ENCODE assay signal across 50 mouse cellular contexts in genomic region chr4:144396316-144396715, GRCm38 (mm10). TPM values are rescaled to one million over a fixed set of nuclear protein-coding genes. Genes with fewer than 3 reads are reported as not detected.
"Had no signal": no experiment of that assay in that cellular context is flagged by ENCODE, and none has a peak within 500 bp of the region (broad histone marks: within the 10 kb centered on the region; RNA-seq: fewer than 3 reads in every experiment).

No protein-coding gene starts in this region.

- H3K27me3 ChIP-seq: heart, embryonic 12.5 days; heart, embryonic 13.5 days; heart, embryonic 15.5 days; hindbrain, embryonic 12.5 days; hindbrain, embryonic 13.5 days; hindbrain, embryonic 15.5 days; intestine, embryonic 15.5 days; kidney, embryonic 15.5 days had no signal

- H3K4me1 ChIP-seq: heart, embryonic 12.5 days; heart, embryonic 13.5 days; heart, embryonic 15.5 days; hindbrain, embryonic 10.5 days; hindbrain, embryonic 12.5 days; hindbrain, embryonic 13.5 days; hindbrain, embryonic 15.5 days; intestine, embryonic 15.5 days; kidney, embryonic 15.5 days had no signal

- H3K4me2 ChIP-seq: heart, embryonic 12.5 days; heart, embryonic 13.5 days; heart, embryonic 15.5 days; hindbrain, embryonic 12.5 days; hindbrain, embryonic 13.5 days; hindbrain, embryonic 14.5 days; hindbrain, embryonic 15.5 days; intestine, embryonic 15.5 days; kidney, embryonic 15.5 days had no signal

- H3K4me3 ChIP-seq: heart, embryonic 12.5 days; heart, embryonic 13.5 days; heart, embryonic 15.5 days; hindbrain, embryonic 10.5 days; hindbrain, embryonic 12.5 days; hindbrain, embryonic 13.5 days; hindbrain, embryonic 15.5 days; intestine, embryonic 15.5 days; kidney, embryonic 15.5 days; layer of hippocampus, adult 2 months; left cerebral cortex, adult 2 months had no signal

- H3K36me3 ChIP-seq: heart, embryonic 12.5 days; heart, embryonic 13.5 days; heart, embryonic 15.5 days; hindbrain, embryonic 10.5 days; hindbrain, embryonic 12.5 days; hindbrain, embryonic 13.5 days; hindbrain, embryonic 15.5 days; intestine, embryonic 15.5 days; kidney, embryonic 15.5 days had no signal

- H3K9me3 ChIP-seq: heart, embryonic 12.5 days; heart, embryonic 13.5 days; heart, embryonic 15.5 days; intestine, embryonic 15.5 days; kidney, embryonic 15.5 days had no signal

- ATAC-seq: hindbrain, embryonic 16.5 days; hindbrain, postnatal 0 days; inflammation-experienced regulatory T-cells, adult 6 months; intestine, embryonic 15.5 days; intestine, embryonic 16.5 days; intestine, postnatal 0 days had no signal

- H3K9ac ChIP-seq: heart, embryonic 12.5 days; heart, embryonic 13.5 days; heart, embryonic 15.5 days; hindbrain, embryonic 12.5 days; hindbrain, embryonic 13.5 days; hindbrain, embryonic 14.5 days; hindbrain, embryonic 15.5 days; intestine, embryonic 15.5 days; kidney, embryonic 15.5 days had no signal

- DNase-seq: heart, postnatal 10 days; heart, postnatal 14 days; heart, postnatal 36 days; kidney, adult 11 months; kidney, adult 18-20 months; kidney, adult 2 months; kidney, adult 8-10 months; kidney, adult 9 months; kidney, postnatal 10 days; kidney, postnatal 14 days; kidney, postnatal 25 days; kidney, postnatal 36 days; kidney, postnatal 4 days; layer of hippocampus, adult 9-11 months; layer of hippocampus, postnatal 36 days had no signal

- H3K27ac ChIP-seq: heart, embryonic 13.5 days; heart, embryonic 15.5 days; hindbrain, embryonic 10.5 days; hindbrain, embryonic 12.5 days; hindbrain, embryonic 13.5 days; hindbrain, embryonic 14.5 days; hindbrain, embryonic 15.5 days; hindbrain, postnatal 0 days; intestine, embryonic 15.5 days; kidney, embryonic 15.5 days; kidney, postnatal 0 days; layer of hippocampus, adult 2 months; left cerebral cortex, adult 2 months had no signal

RNA-seq across cellular contexts. Expression of gene Pramef12, which starts 11.9 kb away (rescaled TPM):
- total RNA-seq: heart, postnatal 10 days; heart, postnatal 14 days; heart, postnatal 25 days; heart, postnatal 36 days; hematopoietic stem cell, adult 5-6 weeks; hindbrain, postnatal 0 days; layer of hippocampus, adult 18-20 months; layer of hippocampus, adult 2 months; layer of hippocampus, adult 8-10 months; layer of hippocampus, postnatal 10 days; layer of hippocampus, postnatal 14 days; layer of hippocampus, postnatal 25 days; layer of hippocampus, postnatal 36 days; left cerebral cortex, adult 18-20 months; left cerebral cortex, adult 2 months; left cerebral cortex, adult 8-10 months had no signal
- polyA plus RNA-seq: heart, embryonic 14.5 days; heart, embryonic 15.5 days; hindbrain, embryonic 10.5 days; hindbrain, embryonic 13.5 days; hindbrain, embryonic 14.5 days; hindbrain, embryonic 15.5 days; hindbrain, embryonic 16.5 days; hindbrain, postnatal 0 days; inflammation-experienced regulatory T-cells, adult 6 months; intestine, embryonic 14.5 days; intestine, embryonic 15.5 days; intestine, embryonic 16.5 days; intestine, postnatal 0 days had no signal

RNA-seq across cellular contexts. Expression of gene Pramef20, which starts 18.6 kb away (rescaled TPM):
- total RNA-seq: heart, postnatal 10 days; heart, postnatal 14 days; heart, postnatal 25 days; heart, postnatal 36 days; hematopoietic stem cell, adult 5-6 weeks; hindbrain, postnatal 0 days; layer of hippocampus, adult 18-20 months; layer of hippocampus, adult 2 months; layer of hippocampus, adult 8-10 months; layer of hippocampus, postnatal 10 days; layer of hippocampus, postnatal 14 days; layer of hippocampus, postnatal 25 days; layer of hippocampus, postnatal 36 days; left cerebral cortex, adult 18-20 months; left cerebral cortex, adult 2 months; left cerebral cortex, adult 8-10 months had no signal
- polyA plus RNA-seq: heart, embryonic 12.5 days; heart, embryonic 13.5 days; heart, embryonic 14.5 days; heart, embryonic 15.5 days; heart, embryonic 16.5 days; heart, postnatal 0 days; hindbrain, embryonic 10.5 days; hindbrain, embryonic 11.5 days; hindbrain, embryonic 12.5 days; hindbrain, embryonic 13.5 days; hindbrain, embryonic 14.5 days; hindbrain, embryonic 15.5 days; hindbrain, embryonic 16.5 days; hindbrain, postnatal 0 days; inflammation-experienced regulatory T-cells, adult 6 months; intestine, embryonic 14.5 days; intestine, embryonic 15.5 days; intestine, embryonic 16.5 days; intestine, postnatal 0 days; kidney, adult 2 months; kidney, embryonic 14.5 days; kidney, embryonic 15.5 days; kidney, embryonic 16.5 days; kidney, postnatal 0 days; large intestine, adult 2 months had no signal

RNA-seq across cellular contexts. Expression of gene Gm13119, which starts 38.6 kb away (rescaled TPM):
- total RNA-seq: heart, postnatal 10 days; heart, postnatal 14 days; heart, postnatal 25 days; heart, postnatal 36 days; hematopoietic stem cell, adult 5-6 weeks; hindbrain, postnatal 0 days; layer of hippocampus, adult 18-20 months; layer of hippocampus, adult 2 months; layer of hippocampus, adult 8-10 months; layer of hippocampus, postnatal 10 days; layer of hippocampus, postnatal 14 days; layer of hippocampus, postnatal 25 days; layer of hippocampus, postnatal 36 days; left cerebral cortex, adult 18-20 months; left cerebral cortex, adult 2 months; left cerebral cortex, adult 8-10 months had no signal
- polyA plus RNA-seq: heart, embryonic 12.5 days; heart, embryonic 13.5 days; heart, embryonic 14.5 days; heart, embryonic 15.5 days; heart, embryonic 16.5 days; heart, postnatal 0 days; hindbrain, embryonic 10.5 days; hindbrain, embryonic 11.5 days; hindbrain, embryonic 12.5 days; hindbrain, embryonic 13.5 days; hindbrain, embryonic 14.5 days; hindbrain, embryonic 15.5 days; hindbrain, embryonic 16.5 days; hindbrain, postnatal 0 days; inflammation-experienced regulatory T-cells, adult 6 months; intestine, embryonic 14.5 days; intestine, embryonic 15.5 days; intestine, embryonic 16.5 days; intestine, postnatal 0 days; kidney, adult 2 months; kidney, embryonic 14.5 days; kidney, embryonic 15.5 days; kidney, embryonic 16.5 days; kidney, postnatal 0 days; large intestine, adult 2 months had no signal

RNA-seq across cellular contexts. Expression of gene 1700012P22Rik, which starts 42.3 kb away (rescaled TPM):
- total RNA-seq: heart, postnatal 10 days; heart, postnatal 14 days; heart, postnatal 25 days; heart, postnatal 36 days; hematopoietic stem cell, adult 5-6 weeks; hindbrain, postnatal 0 days; layer of hippocampus, adult 18-20 months; layer of hippocampus, adult 2 months; layer of hippocampus, adult 8-10 months; layer of hippocampus, postnatal 10 days; layer of hippocampus, postnatal 25 days; layer of hippocampus, postnatal 36 days; left cerebral cortex, adult 18-20 months; left cerebral cortex, adult 2 months; left cerebral cortex, adult 8-10 months had no signal
- polyA plus RNA-seq: heart, embryonic 12.5 days; heart, embryonic 13.5 days; heart, embryonic 14.5 days; heart, embryonic 15.5 days; heart, embryonic 16.5 days; heart, postnatal 0 days; hindbrain, embryonic 13.5 days; hindbrain, embryonic 14.5 days; hindbrain, embryonic 15.5 days; hindbrain, embryonic 16.5 days; inflammation-experienced regulatory T-cells, adult 6 months; intestine, embryonic 14.5 days; intestine, embryonic 15.5 days; intestine, embryonic 16.5 days; intestine, postnatal 0 days; kidney, adult 2 months; kidney, embryonic 14.5 days; kidney, embryonic 15.5 days; kidney, embryonic 16.5 days; kidney, postnatal 0 days; large intestine, adult 2 months had no signal

RNA-seq across cellular contexts. Expression of gene Gm9944, which starts 56.8 kb away (rescaled TPM):
- total RNA-seq: heart, postnatal 10 days; heart, postnatal 14 days; heart, postnatal 25 days; heart, postnatal 36 days; hematopoietic stem cell, adult 5-6 weeks; hindbrain, postnatal 0 days; layer of hippocampus, adult 18-20 months; layer of hippocampus, adult 2 months; layer of hippocampus, adult 8-10 months; layer of hippocampus, postnatal 10 days; layer of hippocampus, postnatal 14 days; layer of hippocampus, postnatal 25 days; layer of hippocampus, postnatal 36 days; left cerebral cortex, adult 18-20 months; left cerebral cortex, adult 2 months; left cerebral cortex, adult 8-10 months had no signal
- polyA plus RNA-seq: heart, embryonic 12.5 days; heart, embryonic 13.5 days; heart, embryonic 14.5 days; heart, embryonic 15.5 days; heart, embryonic 16.5 days; heart, postnatal 0 days; hindbrain, embryonic 10.5 days; hindbrain, embryonic 11.5 days; hindbrain, embryonic 12.5 days; hindbrain, embryonic 13.5 days; hindbrain, embryonic 14.5 days; hindbrain, embryonic 15.5 days; hindbrain, embryonic 16.5 days; hindbrain, postnatal 0 days; inflammation-experienced regulatory T-cells, adult 6 months; intestine, embryonic 14.5 days; intestine, embryonic 15.5 days; intestine, embryonic 16.5 days; intestine, postnatal 0 days; kidney, adult 2 months; kidney, embryonic 14.5 days; kidney, embryonic 15.5 days; kidney, embryonic 16.5 days; kidney, postnatal 0 days; large intestine, adult 2 months had no signal
